7 mouse cellular contexts compared by ENCODE assay signal in genomic region chr7:109671581-109672471, GRCm38 (mm10). TPM values are rescaled to one million over a fixed set of nuclear protein-coding genes. Genes with fewer than 3 reads are reported as not detected.
DNase-seq lines count a peak whose midpoint lies in the region; ATAC-seq lines count a peak whose summit lies in the region.

No protein-coding gene starts in this region.

- under 1% methylated on average over 43 of the region's 44 CpGs for WGBS in embryonic facial prominence, embryonic 10.5 days

- 0 out of 2 replicates have a peak, but pooled peaks cover 5% of the 10 kb centered on the region for H3K36me3 ChIP-seq in embryonic facial prominence, embryonic 10.5 days (replicated peaks)

- peaks cover 46% of the 10 kb centered on the region for H3K4me1 ChIP-seq in embryonic facial prominence, embryonic 10.5 days

- ATAC-seq in megakaryocyte-erythroid progenitor cell, adult 5-6 weeks (replicated peaks; ENCODE audit: low FRiP score, low TSS enrichment, poor library complexity, severe bottlenecking) = peak; percentile 70

- intact Hi-C loops in left cerebral cortex, postnatal 25 days (cut with DNase I) = loop anchor here (5.0 kb wide), 1 partner anchor 55 kb away; no protein-coding TSS in a partner anchor

- peak overlapping the region; percentile 93 for H3K27ac ChIP-seq in embryonic facial prominence, embryonic 10.5 days (replicated peaks)

- H3K9me3 ChIP-seq in embryonic facial prominence, embryonic 10.5 days = no peaks in the 10 kb centered on the region

- H3K4me3 ChIP-seq in embryonic facial prominence, embryonic 10.5 days = peak overlapping the region; percentile 67

- DNase-seq in adrenal gland, postnatal 4 days (ENCODE audit: low spot score in 2 of 2) = peak; percentile 19 to 41
- peak; percentile 90 for DNase-seq in embryonic facial prominence, embryonic 10.5 days (ENCODE audit: low spot score)
- peak; percentile 99 for DNase-seq in heart, adult 11 months
- DNase-seq in kidney, adult 11 months = peak; percentile 69
- DNase-seq in left cerebral cortex, postnatal 25 days (ENCODE audit: low spot score in 2 of 2) = peak; percentile 57 to 83
- DNase-seq in right cerebral cortex, postnatal 4 days = peak; percentile 74

- H3K27me3 ChIP-seq in embryonic facial prominence, embryonic 10.5 days (replicated peaks; ENCODE audit: low read depth, poor library complexity, severe bottlenecking) = no peaks in the 10 kb centered on the region

RNA-seq across cellular contexts. Expression of gene St5, which starts 31.6 kb away (rescaled TPM):
- 10 to 100 TPM; 54.1 to 57.6 TPM for total RNA-seq in adrenal gland, postnatal 4 days (2021)
- 41.7 and 46.4 TPM in 2 replicates for polyA plus RNA-seq in embryonic facial prominence, embryonic 10.5 days (2016; fragmentation: Nextera tagmentation; extraction: Ambion mirVana)
- total RNA-seq in left cerebral cortex, postnatal 25 days (2021) = 10 to 100 TPM; 14.1 to 15.1 TPM
- total RNA-seq in megakaryocyte-erythroid progenitor cell, adult 5-6 weeks (2014; fragmentation: Nextera tagmentation) = 8.5 and 16.1 TPM in 2 replicates
- total RNA-seq in megakaryocyte-erythroid progenitor cell, adult 5-6 weeks (2017) = 6.5 and 12.5 TPM in 2 replicates

RNA-seq across cellular contexts. Expression of gene Akip1, which starts 31.7 kb away (rescaled TPM):
- total RNA-seq in adrenal gland, postnatal 4 days (2021) = 10 to 100 TPM; 33.3 to 34.0 TPM
- 24.4 and 24.8 TPM in 2 replicates for polyA plus RNA-seq in embryonic facial prominence, embryonic 10.5 days (2016; fragmentation: Nextera tagmentation; extraction: Ambion mirVana)
- total RNA-seq in left cerebral cortex, postnatal 25 days (2021) = 1 to 10 TPM; 3.8 to 6.0 TPM
- 40.8 and 50.5 TPM in 2 replicates for total RNA-seq in megakaryocyte-erythroid progenitor cell, adult 5-6 weeks (2014; fragmentation: Nextera tagmentation)
- 35.3 and 43.5 TPM in 2 replicates for total RNA-seq in megakaryocyte-erythroid progenitor cell, adult 5-6 weeks (2017)

RNA-seq across cellular contexts. Expression of gene BC051019, which starts 51.8 kb away (rescaled TPM):
- total RNA-seq in adrenal gland, postnatal 4 days (2021) = not detected
- polyA plus RNA-seq in embryonic facial prominence, embryonic 10.5 days (2016; fragmentation: Nextera tagmentation; extraction: Ambion mirVana) = 0.17 TPM in 1 of 2 replicates, not detected in the other
- not detected for total RNA-seq in left cerebral cortex, postnatal 25 days (2021)
- total RNA-seq in megakaryocyte-erythroid progenitor cell, adult 5-6 weeks (2014; fragmentation: Nextera tagmentation) = not detected in 2 replicates
- not detected in 2 replicates for total RNA-seq in megakaryocyte-erythroid progenitor cell, adult 5-6 weeks (2017)

RNA-seq across cellular contexts. Expression of gene Ascl3, which starts 59.7 kb away (rescaled TPM):
- not detected for total RNA-seq in adrenal gland, postnatal 4 days (2021)
- not detected in 2 replicates for polyA plus RNA-seq in embryonic facial prominence, embryonic 10.5 days (2016; fragmentation: Nextera tagmentation; extraction: Ambion mirVana)
- not detected for total RNA-seq in left cerebral cortex, postnatal 25 days (2021)
- not detected in 2 replicates for total RNA-seq in megakaryocyte-erythroid progenitor cell, adult 5-6 weeks (2014; fragmentation: Nextera tagmentation)
- 2.1 TPM in 1 of 2 replicates, not detected in the other for total RNA-seq in megakaryocyte-erythroid progenitor cell, adult 5-6 weeks (2017)

Comparison
In these comparisons a context has a peak if more than half of its experiments do, and no peak if none do; other contexts are left out.
1. Peak in every context shown above with its lines: DNase-seq, ATAC-seq, H3K4me3 ChIP-seq and H3K27ac ChIP-seq.
2. DNase-seq: peak in every context shown above with its lines; median percentile 99 in heart, adult 11 months; 90 in embryonic facial prominence, embryonic 10.5 days; 74 in right cerebral cortex, postnatal 4 days; 70 in left cerebral cortex, postnatal 25 days; 69 in kidney, adult 11 months; 30 in adrenal gland, postnatal 4 days.
3. RNA of gene Akip1, which starts 31.7 kb away (total RNA-seq): 35.3 to 50.5 TPM in megakaryocyte-erythroid progenitor cell, adult 5-6 weeks and 33.3 to 34.0 TPM in adrenal gland, postnatal 4 days; 3.8 to 6.0 TPM in left cerebral cortex, postnatal 25 days; every median in the first group is over 4 times any median in the second.